Mouse (Mus musculus): ENCODE data around the gene Galns. TPM values are rescaled to one million over a fixed set of nuclear protein-coding genes. Genes with fewer than 3 reads are reported as not detected.

Gene Galns
- polyA plus RNA-seq, 1 experiment from 2014 or later = 12.3 TPM

DNA sequence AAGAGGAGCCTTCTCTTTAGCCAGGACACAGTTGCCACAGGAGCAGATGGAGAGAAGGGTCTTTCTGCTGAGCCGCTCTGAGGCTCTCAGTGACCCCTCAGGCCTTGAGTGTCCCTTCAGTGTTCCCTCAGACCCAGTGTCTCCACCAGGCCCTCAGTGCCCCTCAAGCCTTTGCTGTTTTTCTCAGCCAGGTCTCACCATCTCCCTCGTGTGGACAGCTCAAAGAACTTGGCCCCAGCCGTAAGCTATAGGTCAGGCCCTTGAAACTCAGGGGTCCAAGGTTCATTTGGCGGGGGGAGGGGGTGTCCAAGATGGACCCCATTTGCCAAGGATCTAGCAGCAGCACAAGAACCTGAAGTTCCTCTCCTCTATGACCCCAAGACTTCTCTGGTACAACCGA, 13.4 kb upstream of the Galns start:
- Histone ChIP-seq H3K9ac (ENCODE audit: low read depth, low read length) (no peak overlapping the region; the same call in 1 of the 2 replicates), H3K27ac (ENCODE audit: low read depth, low read length) (no peak overlapping the region), H3K27me3 (ENCODE audit: control insufficient read depth, insufficient read depth, low read length) (no peaks in the 10 kb centered on the region; the same call in 1 of the 2 replicates), H3K9me3 (replicated peaks; ENCODE audit: control insufficient read depth, low read length) (no peaks in the 10 kb centered on the region), H3K4me1 (ENCODE audit: control insufficient read depth, insufficient read depth, low read length) (no peaks in the 10 kb centered on the region), H3K4me3 (ENCODE audit: low read depth, low read length) (no peak overlapping the region), H3K4me2 (no peak overlapping the region), H3K36me3 (ENCODE audit: control insufficient read depth, insufficient read depth, low read length) (no peaks in the 10 kb centered on the region)
- no peak for ATAC-seq (replicated peaks; ENCODE audit: insufficient number of reproducible peaks, low FRiP score, low TSS enrichment)
- WGBS (ENCODE audit: insufficient replicate concordance) = 63% methylated on average over 5 of the region's 5 CpGs

DNA sequence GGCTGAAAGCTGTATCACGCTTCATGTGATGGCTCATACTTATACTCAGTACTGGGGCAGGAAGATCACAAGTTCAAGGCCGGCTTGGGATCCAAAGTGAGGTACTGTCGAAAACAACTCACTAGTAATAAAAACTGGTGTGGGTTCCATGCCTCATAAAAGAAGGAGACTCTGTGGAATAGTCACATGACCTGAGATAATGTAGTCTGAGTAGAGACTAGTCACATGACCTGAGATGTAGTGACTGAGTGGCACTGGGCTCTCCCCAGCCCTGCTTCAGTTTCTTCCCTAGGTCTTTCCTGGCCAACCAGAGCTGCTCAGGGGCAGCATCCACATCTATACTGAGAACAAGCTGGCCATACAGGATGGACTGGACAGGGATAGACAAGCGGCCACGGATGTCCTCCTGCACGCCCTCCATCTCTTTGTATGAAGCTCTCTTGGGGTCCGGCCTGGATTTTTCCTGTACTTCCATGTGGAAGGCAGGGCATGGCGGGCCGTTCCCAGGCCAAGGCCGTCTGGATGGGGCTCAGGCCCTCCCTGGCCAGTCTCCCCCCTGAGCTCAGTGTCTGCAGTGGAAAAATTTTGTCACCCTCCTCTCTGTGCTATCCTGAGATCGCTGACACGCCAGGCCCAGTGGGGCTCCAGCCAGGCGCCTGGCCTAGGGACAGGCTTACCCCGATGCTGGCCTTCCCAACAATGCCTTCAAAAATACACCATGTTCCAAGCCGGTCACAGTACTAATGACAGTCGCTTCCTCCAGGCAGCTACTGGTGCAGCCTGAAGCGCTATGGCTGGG, 12.8 kb upstream of the Galns start:
- no peak overlapping the region for H3K27ac ChIP-seq (ENCODE audit: low read depth, low read length)
- no peak overlapping the region for H3K4me2 ChIP-seq
- H3K4me3 ChIP-seq (ENCODE audit: low read depth, low read length) = no peak overlapping the region
- peak overlapping the region; percentile 6; the same call in 1 of the 2 replicates for H3K9ac ChIP-seq (ENCODE audit: low read depth, low read length)
- no peaks in the 10 kb centered on the region for H3K9me3 ChIP-seq (replicated peaks; ENCODE audit: control insufficient read depth, low read length)
- ATAC-seq (replicated peaks; ENCODE audit: insufficient number of reproducible peaks, low FRiP score, low TSS enrichment) = no peak
- 70% methylated on average over 17 of the region's 17 CpGs for whole genome bisulfite sequencing (ENCODE audit: insufficient replicate concordance)
- H3K36me3 ChIP-seq (ENCODE audit: control insufficient read depth, insufficient read depth, low read length) = no peaks in the 10 kb centered on the region
- H3K4me1 ChIP-seq (ENCODE audit: control insufficient read depth, insufficient read depth, low read length) = no peaks in the 10 kb centered on the region
- H3K27me3 ChIP-seq (ENCODE audit: control insufficient read depth, insufficient read depth, low read length) = no peaks in the 10 kb centered on the region; the same call in 1 of the 2 replicates

DNA sequence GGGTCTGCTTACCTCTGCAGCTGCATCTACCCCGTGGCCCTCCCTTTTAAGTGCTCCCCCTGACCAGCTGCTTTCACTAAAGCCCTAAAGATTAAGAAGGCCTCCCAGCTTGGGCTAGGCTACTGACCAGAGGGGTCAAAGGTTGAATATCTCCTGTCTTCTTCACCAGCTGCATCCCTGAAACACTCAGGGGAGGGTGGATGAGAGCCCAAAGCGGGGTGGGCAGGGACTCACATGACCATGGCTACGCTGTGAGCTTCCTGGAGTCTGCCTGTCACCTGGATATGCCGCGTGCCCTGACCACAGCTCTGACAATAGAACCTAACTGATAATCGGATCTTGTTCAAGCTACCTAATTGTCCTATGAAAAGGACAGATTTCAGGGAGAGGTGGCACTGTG, 11.5 kb upstream of the Galns start, which contains the start of gene Pabpn1l:
Pabpn1l (minus strand) TSS at position 13 of the 400 bp plus-strand sequence.
- peaks cover 4% of the 10 kb centered on the region for H3K4me1 ChIP-seq (ENCODE audit: control insufficient read depth, insufficient read depth, low read length)
- H3K9me3 ChIP-seq (replicated peaks; ENCODE audit: control insufficient read depth, low read length) = no peaks in the 10 kb centered on the region
- H3K27ac ChIP-seq (ENCODE audit: low read depth, low read length) = no peak within 1 kb of the TSS
- ATAC-seq (replicated peaks; ENCODE audit: insufficient number of reproducible peaks, low FRiP score, low TSS enrichment) = no peak
- no peak within 1 kb of the TSS; the same call in 1 of the 2 replicates for H3K4me2 ChIP-seq
- no peaks in the 10 kb centered on the region for H3K36me3 ChIP-seq (ENCODE audit: control insufficient read depth, insufficient read depth, low read length)
- no peak within 1 kb of the TSS for H3K9ac ChIP-seq (ENCODE audit: low read depth, low read length)
- WGBS (ENCODE audit: insufficient replicate concordance) = 67% methylated on average over 6 of the region's 6 CpGs
- no peak within 1 kb of the TSS for H3K4me3 ChIP-seq (ENCODE audit: low read depth, low read length)
- no peaks in the 10 kb centered on the region; the same call in 1 of the 2 replicates for H3K27me3 ChIP-seq (ENCODE audit: control insufficient read depth, insufficient read depth, low read length)

DNA sequence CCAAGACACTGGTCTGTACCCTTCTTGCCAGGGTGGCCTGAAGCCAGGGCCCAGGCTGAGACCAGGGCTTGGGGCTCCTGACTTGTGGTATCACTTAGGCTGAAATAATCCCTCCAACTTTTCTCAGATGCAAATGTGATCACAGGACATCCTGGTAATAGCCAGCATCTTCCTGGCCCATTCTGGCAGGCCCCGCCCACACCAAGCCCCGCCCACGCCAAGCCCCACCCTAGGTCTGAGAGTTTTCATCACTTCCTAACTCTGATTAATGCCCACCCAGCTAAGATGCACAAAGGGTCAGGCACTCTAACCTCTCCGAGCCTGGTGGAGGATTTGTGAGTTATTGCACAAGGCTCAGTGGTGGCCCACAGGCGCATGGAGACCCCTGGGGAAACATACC, 9.2 kb upstream of the Galns start:
- H3K4me3 ChIP-seq (ENCODE audit: low read depth, low read length) = no peak overlapping the region
- WGBS (ENCODE audit: insufficient replicate concordance) = 32% methylated on average over 5 of the region's 5 CpGs
- no peak overlapping the region for H3K9ac ChIP-seq (ENCODE audit: low read depth, low read length)
- peaks cover 4% of the 10 kb centered on the region for H3K4me1 ChIP-seq (ENCODE audit: control insufficient read depth, insufficient read depth, low read length)
- ATAC-seq (replicated peaks; ENCODE audit: insufficient number of reproducible peaks, low FRiP score, low TSS enrichment) = no peak
- no peaks in the 10 kb centered on the region for H3K36me3 ChIP-seq (ENCODE audit: control insufficient read depth, insufficient read depth, low read length)
- no peak overlapping the region for H3K27ac ChIP-seq (ENCODE audit: low read depth, low read length)
- H3K4me2 ChIP-seq = no peak overlapping the region
- no peaks in the 10 kb centered on the region; the same call in 1 of the 2 replicates for H3K27me3 ChIP-seq (ENCODE audit: control insufficient read depth, insufficient read depth, low read length)
- H3K9me3 ChIP-seq (replicated peaks; ENCODE audit: control insufficient read depth, low read length) = no peaks in the 10 kb centered on the region

DNA sequence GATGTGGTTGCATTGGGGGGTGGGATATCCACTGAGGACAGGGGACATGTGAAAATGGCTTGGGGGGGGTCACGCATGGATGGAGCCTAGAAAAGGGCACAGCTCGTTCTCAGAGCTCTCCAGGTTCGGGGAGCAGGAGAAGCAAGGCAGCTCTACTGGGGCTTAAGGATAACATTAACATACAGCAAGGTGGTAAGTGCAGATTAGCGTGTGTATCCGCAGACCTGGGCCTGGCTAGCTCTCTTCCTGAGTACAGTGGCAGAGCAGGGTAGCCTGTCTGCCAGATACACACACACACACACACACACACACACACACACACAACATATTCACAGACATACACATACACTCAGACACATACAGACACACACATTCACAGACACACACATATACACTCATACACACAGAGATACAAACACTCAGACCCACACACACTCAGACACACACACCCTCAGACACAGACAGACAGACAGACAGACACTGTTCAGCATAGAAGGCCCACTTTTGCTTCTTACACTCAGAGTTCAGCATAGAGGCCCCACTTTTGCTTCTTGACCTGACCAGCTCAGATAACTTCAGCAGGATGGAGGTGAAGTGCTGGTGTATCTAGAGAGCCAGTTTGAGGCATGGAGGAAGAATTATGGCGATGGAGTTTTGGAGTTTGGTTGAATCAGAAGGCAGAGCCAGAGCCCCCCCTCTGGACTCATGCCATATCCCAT, 7.6 kb upstream of the Galns start:
- no peak for ATAC-seq (replicated peaks; ENCODE audit: insufficient number of reproducible peaks, low FRiP score, low TSS enrichment)
- no peak overlapping the region for H3K9ac ChIP-seq (ENCODE audit: low read depth, low read length)

DNA sequence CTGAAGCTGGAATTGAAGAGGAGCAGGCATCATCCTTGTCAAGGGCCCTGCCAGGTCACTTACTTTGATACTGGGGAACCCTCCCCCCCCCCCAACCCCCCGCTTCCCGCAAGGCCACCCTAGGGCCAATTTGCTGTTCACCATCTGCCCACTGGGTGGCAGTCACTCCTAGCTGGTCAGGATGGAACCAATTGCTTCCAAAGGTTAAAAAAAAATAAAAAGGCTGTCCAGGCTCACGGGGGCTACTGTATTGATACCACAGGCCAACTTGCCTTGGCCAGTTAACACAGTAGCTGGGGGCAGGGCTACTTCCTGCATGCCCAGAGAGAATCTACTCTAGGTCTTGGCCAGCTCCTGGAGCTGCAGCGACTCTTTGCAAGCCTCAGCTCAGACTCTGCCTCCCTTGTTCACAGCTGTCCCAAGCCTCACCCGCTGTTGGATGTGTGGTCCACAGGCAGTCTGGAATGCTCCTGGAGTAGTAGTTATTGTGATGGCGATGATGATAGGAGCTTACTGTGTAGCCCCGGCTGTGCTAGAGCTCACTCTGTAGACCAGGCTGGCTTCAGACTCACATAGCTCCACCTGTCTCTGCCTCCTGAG, 6.8 kb upstream of the Galns start:
- no peak overlapping the region for H3K9ac ChIP-seq (ENCODE audit: low read depth, low read length)
- no peak overlapping the region for H3K4me3 ChIP-seq (ENCODE audit: low read depth, low read length)
- H3K27me3 ChIP-seq (ENCODE audit: control insufficient read depth, insufficient read depth, low read length) = no peaks in the 10 kb centered on the region; the same call in 1 of the 2 replicates
- H3K4me1 ChIP-seq (ENCODE audit: control insufficient read depth, insufficient read depth, low read length) = peaks cover 4% of the 10 kb centered on the region
- H3K4me2 ChIP-seq = no peak overlapping the region
- no peaks in the 10 kb centered on the region for H3K9me3 ChIP-seq (replicated peaks; ENCODE audit: control insufficient read depth, low read length)
- no peak for ATAC-seq (replicated peaks; ENCODE audit: insufficient number of reproducible peaks, low FRiP score, low TSS enrichment)
- WGBS (ENCODE audit: insufficient replicate concordance) = 36% methylated on average over 5 of the region's 7 CpGs
- no peak overlapping the region for H3K27ac ChIP-seq (ENCODE audit: low read depth, low read length)
- H3K36me3 ChIP-seq (ENCODE audit: control insufficient read depth, insufficient read depth, low read length) = peaks cover 2% of the 10 kb centered on the region; the same call in 1 of the 2 replicates

More for the DNA sequence above, 7.6 kb upstream of the Galns start:
- H3K4me1 ChIP-seq (ENCODE audit: control insufficient read depth, insufficient read depth, low read length) = peaks cover 4% of the 10 kb centered on the region
- no peak overlapping the region for H3K4me3 ChIP-seq (ENCODE audit: low read depth, low read length)
- WGBS (ENCODE audit: insufficient replicate concordance) = 74% methylated on average over 6 of the region's 6 CpGs
- peaks cover 2% of the 10 kb centered on the region; the same call in 1 of the 2 replicates for H3K36me3 ChIP-seq (ENCODE audit: control insufficient read depth, insufficient read depth, low read length)
- no peaks in the 10 kb centered on the region; the same call in 1 of the 2 replicates for H3K27me3 ChIP-seq (ENCODE audit: control insufficient read depth, insufficient read depth, low read length)
- H3K4me2 ChIP-seq = no peak overlapping the region
- no peaks in the 10 kb centered on the region for H3K9me3 ChIP-seq (replicated peaks; ENCODE audit: control insufficient read depth, low read length)
- H3K27ac ChIP-seq (ENCODE audit: low read depth, low read length) = no peak overlapping the region

DNA sequence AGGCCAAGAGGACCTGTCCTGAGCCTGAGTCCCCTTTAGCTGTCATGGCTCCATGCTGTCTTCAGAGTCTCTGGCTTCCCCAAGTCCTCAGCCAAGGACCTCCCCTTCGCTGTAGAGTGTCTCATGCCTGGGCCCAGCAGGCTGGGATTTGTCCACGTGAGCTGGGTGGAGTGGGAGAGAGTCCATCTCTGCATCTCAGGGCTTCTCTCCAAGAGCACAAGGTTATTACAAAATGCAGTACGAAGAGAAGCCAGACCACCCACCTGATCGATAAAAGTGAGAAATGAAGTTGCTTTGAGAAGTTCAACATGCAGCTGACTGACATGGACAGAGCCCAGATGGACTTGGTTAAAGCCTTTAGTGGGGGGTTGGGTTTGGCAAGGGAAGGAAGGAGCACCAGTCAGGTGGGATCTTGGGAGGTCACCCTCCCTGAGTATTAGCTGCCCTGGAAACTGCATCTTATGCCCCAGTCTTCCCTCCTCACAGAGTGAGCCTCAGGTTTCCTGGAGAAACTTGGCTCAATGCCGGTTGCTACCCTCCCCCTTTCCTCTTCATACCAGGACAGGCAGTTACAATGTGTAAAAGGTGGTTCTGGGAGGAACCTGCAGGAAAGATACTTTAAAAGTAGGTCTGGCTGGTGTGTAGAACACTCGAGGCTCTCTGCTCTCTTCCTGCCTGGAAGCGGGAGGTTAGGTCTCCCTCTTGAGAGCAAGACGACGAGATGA, 5.1 kb upstream of the Galns start:
- Histone ChIP-seq H3K27me3 (ENCODE audit: control insufficient read depth, insufficient read depth, low read length) (no peaks in the 10 kb centered on the region; the same call in 1 of the 2 replicates), H3K9ac (ENCODE audit: low read depth, low read length) (no peak overlapping the region), H3K27ac (ENCODE audit: low read depth, low read length) (no peak overlapping the region), H3K4me3 (ENCODE audit: low read depth, low read length) (no peak overlapping the region), H3K4me1 (ENCODE audit: control insufficient read depth, insufficient read depth, low read length) (peaks cover 13% of the 10 kb centered on the region), H3K9me3 (replicated peaks; ENCODE audit: control insufficient read depth, low read length) (no peaks in the 10 kb centered on the region), H3K36me3 (ENCODE audit: control insufficient read depth, insufficient read depth, low read length) (peaks cover 2% of the 10 kb centered on the region; the same call in 1 of the 2 replicates), H3K4me2 (no peak overlapping the region)
- WGBS (ENCODE audit: insufficient replicate concordance) = 69% methylated on average over 9 of the region's 9 CpGs
- no peak for ATAC-seq (replicated peaks; ENCODE audit: insufficient number of reproducible peaks, low FRiP score, low TSS enrichment)
